Mouse (Mus musculus): Measurements from ENCODE around the gene Apcs. TPM values are rescaled to one million over a fixed set of nuclear protein-coding genes. Genes with fewer than 3 reads are reported as not detected.

Apcs gene
- polyA plus RNA-seq, 1 experiment from 2014 or later: 0.36 TPM

DNA sequence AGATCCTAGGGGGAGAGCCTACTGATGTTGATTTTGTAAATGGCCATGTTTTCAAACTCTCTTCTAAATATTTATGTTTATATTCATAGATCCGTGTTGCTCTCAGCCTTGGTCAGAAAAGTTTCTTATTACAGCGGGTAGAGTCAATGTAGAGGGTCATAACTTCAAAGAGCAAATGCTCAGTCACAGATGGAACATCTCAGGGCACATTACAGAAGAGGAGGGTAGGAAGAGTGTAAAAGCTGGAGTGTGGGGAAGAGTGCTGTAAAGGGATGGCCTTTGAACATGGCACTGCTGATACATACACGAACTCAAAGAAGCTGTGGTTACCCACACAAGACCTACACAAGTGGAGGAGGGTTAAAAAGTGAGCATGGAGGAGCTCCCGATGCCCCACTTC, 19.6 kb downstream of the Apcs start:
- Histone ChIP-seq H3K36me3 (ENCODE audit: insufficient read depth, low read length) (no peaks in the 10 kb centered on the region), H3K27me3 (replicated peaks; ENCODE audit: insufficient read depth, low read length) (no peaks in the 10 kb centered on the region), H3K4me3 (ENCODE audit: low read depth, low read length) (no peak overlapping the region), H3K4me1 (ENCODE audit: insufficient read depth, low read depth, low read length) (no peaks in the 10 kb centered on the region), H3K9ac (replicated peaks; ENCODE audit: low read depth) (no peak overlapping the region), H3K9me3 (ENCODE audit: low read length) (no peaks in the 10 kb centered on the region), H3K27ac (ENCODE audit: low read length) (no peak overlapping the region), H3K4me2 (replicated peaks; ENCODE audit: low read depth, low read length) (no peak overlapping the region)
- ATAC-seq (peak; percentile 25), DNase-seq (ENCODE audit: low spot score) (no peak)
- whole genome bisulfite sequencing: 48% methylated on average over 4 of the region's 4 CpGs
- no peak for TF ChIP-seq EP300 (IDR thresholded peaks at IDR 0.05)
- no peak for TF ChIP-seq CTCF (IDR thresholded peaks at IDR 0.05)

DNA sequence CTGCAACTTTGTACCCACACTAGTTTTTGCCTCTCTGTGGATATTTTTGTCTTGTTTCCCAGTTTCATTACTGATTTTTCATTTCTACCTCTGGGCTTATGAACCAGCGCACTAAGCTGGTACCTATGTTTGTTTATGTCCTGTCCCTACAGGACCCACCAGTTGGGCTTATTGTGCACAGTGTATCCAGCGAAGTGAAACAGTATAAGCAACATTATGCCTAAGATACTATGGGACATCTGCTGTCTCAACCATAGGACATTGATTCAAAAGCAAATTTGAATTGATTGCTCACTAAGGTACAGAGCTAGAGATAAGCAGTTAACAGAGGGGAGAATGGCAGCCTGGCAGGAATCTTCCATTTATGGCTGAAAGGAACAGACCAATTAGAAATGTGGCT, 46.7 kb downstream of the Apcs start:
- DNase-seq (ENCODE audit: low spot score): no peak
- no peak overlapping the region for H3K4me2 ChIP-seq (replicated peaks; ENCODE audit: low read depth, low read length)
- H3K27ac ChIP-seq (ENCODE audit: low read length): no peak overlapping the region
- no peaks in the 10 kb centered on the region for H3K27me3 ChIP-seq (replicated peaks; ENCODE audit: insufficient read depth, low read length)
- no peak for TF ChIP-seq CTCF (IDR thresholded peaks at IDR 0.05)
- no peak for TF ChIP-seq EP300 (IDR thresholded peaks at IDR 0.05)
- no peaks in the 10 kb centered on the region for H3K36me3 ChIP-seq (ENCODE audit: insufficient read depth, low read length)
- 83% methylated on average over 2 of the region's 2 CpGs for WGBS
- H3K4me1 ChIP-seq (ENCODE audit: insufficient read depth, low read depth, low read length): no peaks in the 10 kb centered on the region
- no peaks in the 10 kb centered on the region for H3K9me3 ChIP-seq (ENCODE audit: low read length)
- no peak for ATAC-seq
- H3K9ac ChIP-seq (replicated peaks; ENCODE audit: low read depth): no peak overlapping the region
- H3K4me3 ChIP-seq (ENCODE audit: low read depth, low read length): no peak overlapping the region

DNA sequence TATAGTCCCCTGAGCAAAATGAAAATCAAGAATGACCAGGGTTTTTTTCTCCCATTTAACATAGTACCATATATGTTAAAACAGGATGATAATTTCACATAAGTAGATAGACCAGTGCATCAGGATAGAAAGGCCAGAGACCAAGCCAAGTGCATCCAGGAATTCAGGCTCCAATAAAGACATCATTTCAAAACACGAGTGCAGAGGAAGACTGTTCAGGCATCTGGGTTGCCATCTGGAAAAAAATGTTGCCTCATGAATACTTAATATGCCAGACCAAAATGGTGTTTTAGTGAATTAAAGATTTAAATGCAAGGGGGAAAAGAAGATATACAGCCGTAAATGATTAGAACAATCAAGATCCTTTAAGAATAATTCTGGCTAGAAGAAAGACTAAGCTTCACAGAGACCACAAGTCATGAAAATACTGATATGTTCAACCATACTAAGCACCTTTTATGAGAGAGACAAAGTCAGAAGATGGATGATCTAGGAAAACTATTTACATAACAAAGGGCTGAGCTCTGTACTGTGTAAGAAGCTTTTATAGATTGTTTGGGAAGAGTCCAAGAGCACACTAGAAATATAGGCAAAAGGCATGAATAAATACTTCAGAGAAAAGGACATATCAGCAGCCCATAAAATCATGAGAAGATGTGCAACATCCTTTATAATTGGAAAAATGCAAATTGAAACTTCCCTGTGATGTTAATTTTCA, 47.6 kb downstream of the Apcs start:
- H3K27me3 ChIP-seq (replicated peaks; ENCODE audit: insufficient read depth, low read length): no peaks in the 10 kb centered on the region
- ATAC-seq: no peak
- H3K36me3 ChIP-seq (ENCODE audit: insufficient read depth, low read length): no peaks in the 10 kb centered on the region
- 72% methylated on average over 2 of the region's 2 CpGs for WGBS
- no peak overlapping the region for H3K4me3 ChIP-seq (ENCODE audit: low read depth, low read length)
- H3K27ac ChIP-seq (ENCODE audit: low read length): no peak overlapping the region
- H3K9ac ChIP-seq (replicated peaks; ENCODE audit: low read depth): no peak overlapping the region
- no peak overlapping the region for H3K4me2 ChIP-seq (replicated peaks; ENCODE audit: low read depth, low read length)
- TF ChIP-seq CTCF (IDR thresholded peaks at IDR 0.05) (no peak), EP300 (IDR thresholded peaks at IDR 0.05) (no peak)
- H3K9me3 ChIP-seq (ENCODE audit: low read length): no peaks in the 10 kb centered on the region
- H3K4me1 ChIP-seq (ENCODE audit: insufficient read depth, low read depth, low read length): no peaks in the 10 kb centered on the region
- DNase-seq (ENCODE audit: low spot score): no peak

Other genes with a start within 250 kb of the Apcs start
- gene Crp, start 197.0 kb downstream of the Apcs start, polyA plus RNA-seq (2015; fragmentation: Nextera tagmentation; extraction: Ambion mirVana): 0.07 TPM in 1 of 2 replicates, not detected in the other
- gene Olfr16, start 55.4 kb upstream of the Apcs start, polyA plus RNA-seq (2015; fragmentation: Nextera tagmentation; extraction: Ambion mirVana): not detected in 2 replicates
- gene Olfr1408, start 242.3 kb upstream of the Apcs start, polyA plus RNA-seq (2015; fragmentation: Nextera tagmentation; extraction: Ambion mirVana): not detected in 2 replicates